Mouse (Mus musculus): Measurements from ENCODE around the gene Rnf115.

DNA sequence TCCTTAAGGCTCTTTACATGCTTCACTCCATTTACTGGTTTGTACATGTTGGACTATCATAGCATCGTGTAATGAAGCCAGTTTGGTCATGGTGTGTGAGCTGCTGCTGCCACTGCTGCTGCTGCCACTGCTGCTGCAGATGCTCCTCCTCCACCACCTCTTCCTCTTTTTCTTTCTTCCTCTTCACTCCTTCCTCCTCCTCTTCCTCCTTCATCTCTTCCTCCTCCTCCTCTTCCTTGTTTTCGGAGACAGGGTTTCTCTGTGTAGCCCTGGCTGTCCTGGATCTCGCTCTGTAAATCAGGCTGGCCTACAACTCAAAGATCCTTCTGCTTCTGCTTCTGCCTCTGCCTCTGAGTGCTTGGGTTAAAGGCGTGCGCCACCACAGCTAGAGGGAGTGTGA is 42.5 kb downstream of the Rnf115 start:
- TF ChIP-seq CTCF (IDR thresholded peaks at IDR 0.05; ENCODE audit: low read depth, low read length), result no peak
- TF ChIP-seq POLR2A (IDR thresholded peaks at IDR 0.05; ENCODE audit: extremely low read depth, insufficient read depth, low read length), result no peak
